Mouse (Mus musculus) MN1 (cell line): ENCODE results near the gene Uap1.
A peak's percentile ranks its signal among the peaks of the same experiment; 100 is the strongest.

Experiments
- DNase-seq: peaks from one replicate; pipeline ENCODE4 v3.0.0-alpha.2; 2016; ENCODE audit warnings: low spot score

The Uap1 gene

GRCm38 (mm10) chr1:170164913-170165312 lies 9.8 kb downstream of the Uap1 start:
- no peak for DNase-seq

GRCm38 (mm10) chr1:170164053-170164614 lies 10.6 kb downstream of the Uap1 start:
- no peak for DNase-seq

- DNase-seq: no peak
Measured at GRCm38 (mm10) chr1:170163398-170163943, 11.3 kb downstream of the Uap1 start.

- DNase-seq: no peak
Measured at GRCm38 (mm10) chr1:170161852-170162251, 12.9 kb downstream of the Uap1 start.

GRCm38 (mm10) chr1:170160397-170160938 lies 14.3 kb downstream of the Uap1 start:
- peak; percentile 71 for DNase-seq

- DNase-seq: peak; percentile 14
Measured at GRCm38 (mm10) chr1:170159707-170160106, 15.1 kb downstream of the Uap1 start.

- DNase-seq: peak; percentile 66
Measured at GRCm38 (mm10) chr1:170155761-170156160, 19.0 kb downstream of the Uap1 start.

- DNase-seq: no peak
Measured at GRCm38 (mm10) chr1:170155298-170155697, 19.5 kb downstream of the Uap1 start.

- no peak for DNase-seq
Measured at GRCm38 (mm10) chr1:170153986-170154385, 20.8 kb downstream of the Uap1 start.

GRCm38 (mm10) chr1:170152552-170152951 lies 22.2 kb downstream of the Uap1 start:
- DNase-seq: no peak

- no peak for DNase-seq
Measured at GRCm38 (mm10) chr1:170150870-170151269, 23.9 kb downstream of the Uap1 start.

GRCm38 (mm10) chr1:170149756-170150155 lies 25.0 kb downstream of the Uap1 start:
- no peak for DNase-seq

GRCm38 (mm10) chr1:170148536-170148935 lies 26.2 kb downstream of the Uap1 start:
- DNase-seq: no peak

GRCm38 (mm10) chr1:170147651-170148448 lies 26.9 kb downstream of the Uap1 start:
- DNase-seq: no peak

GRCm38 (mm10) chr1:170145606-170146005 lies 29.2 kb downstream of the Uap1 start:
- DNase-seq: no peak

- DNase-seq: no peak
Measured at GRCm38 (mm10) chr1:170142256-170142871, 32.4 kb downstream of the Uap1 start.

GRCm38 (mm10) chr1:170141626-170142025 lies 33.1 kb downstream of the Uap1 start:
- no peak for DNase-seq

- peak; percentile 88 for DNase-seq
Measured at GRCm38 (mm10) chr1:170136351-170137009, 38.3 kb downstream of the Uap1 start.

- no peak for DNase-seq
Measured at GRCm38 (mm10) chr1:170134264-170134663, 40.5 kb downstream of the Uap1 start.

- no peak for DNase-seq
Measured at GRCm38 (mm10) chr1:170130962-170131361, 43.8 kb downstream of the Uap1 start.

- DNase-seq: no peak
Measured at GRCm38 (mm10) chr1:170124644-170125043, 50.1 kb downstream of the Uap1 start.

- no peak for DNase-seq
Measured at GRCm38 (mm10) chr1:170113616-170114015, 61.1 kb downstream of the Uap1 start.
